Mouse (Mus musculus) kidney, embryonic 15.5 days (tissue): Measurements from ENCODE around the gene Sfxn5. TPM values are rescaled to one million over a fixed set of nuclear protein-coding genes. Genes with fewer than 3 reads are reported as not detected.

Source experiments
- ATAC-seq: fragments of 200-750 bp; cut with Nextera tagmentation; replicated peaks from 2 replicates; pipeline ENCODE4 v1.8.0; 2017; ENCODE audit warnings: moderate TSS enrichment; ENCODE audit not compliant: low FRiP score
- H3K27ac ChIP-seq: fragments of 300-500 bp; sonication (generic); 2 replicates; pipeline ENCODE4 v1.5.1; 2015; ENCODE audit warnings: mild to moderate bottlenecking, inconsistent platforms
- H3K27me3 ChIP-seq: fragments of 300-500 bp; sonication (generic); 2 replicates; pipeline ENCODE4 v1.6.1; 2015; ENCODE audit warnings: inconsistent platforms
- H3K36me3 ChIP-seq: fragments of 300-500 bp; sonication (generic); 2 replicates; pipeline ENCODE4 v1.6.1; 2015; ENCODE audit warnings: inconsistent platforms
- H3K4me1 ChIP-seq: fragments of 300-500 bp; sonication (generic); 2 replicates; pipeline ENCODE4 v1.6.1; 2015; ENCODE audit warnings: inconsistent platforms
- H3K4me2 ChIP-seq: fragments of 300-500 bp; sonication (generic); 2 replicates; pipeline ENCODE4 v1.6.1; 2015; ENCODE audit warnings: moderate library complexity, mild to moderate bottlenecking, inconsistent platforms
- H3K4me3 ChIP-seq: fragments of 300-500 bp; sonication (generic); replicated peaks from 2 replicates; pipeline ENCODE4 v1.5.1; 2015; ENCODE audit warnings: mild to moderate bottlenecking, inconsistent platforms
- H3K9ac ChIP-seq: fragments of 300-500 bp; sonication (generic); 2 replicates; pipeline ENCODE4 v1.6.1; 2015; ENCODE audit warnings: mild to moderate bottlenecking, inconsistent platforms
- H3K9me3 ChIP-seq: fragments of 300-500 bp; sonication (generic); replicated peaks from 2 replicates; pipeline ENCODE4 v1.6.1; 2016; ENCODE audit warnings: inconsistent platforms
- WGBS: fragments of 180-500 bp; shearing (Covaris S2); methylation state at CpG from one replicate; pipeline ENCODE4 v1.1.7; 2015; ENCODE audit warnings: mixed read lengths; 5-methylcytosine and 5-hydroxymethylcytosine counted together
- polyA plus RNA-seq: library from polyadenylated mRNA; unstranded; fragments of >200 nt; fragmentation: Nextera tagmentation; extraction: Ambion mirVana; gene quantifications from 2 replicates; pipeline ENCODE4 v1.2.1, GENCODE M21; 2015

Sfxn5 gene
- polyA plus RNA-seq, 1 experiment from 2014 or later = 12.9 TPM

- Histone ChIP-seq H3K9me3 (no peaks in the 10 kb centered on the region; the same call in 1 of the 2 replicates), H3K4me1 (peaks cover 17% of the 10 kb centered on the region), H3K9ac (no peak overlapping the region), H3K27ac (no peak overlapping the region), H3K36me3 (no peaks in the 10 kb centered on the region), H3K4me3 (no peak overlapping the region), H3K4me2 (no peak overlapping the region), H3K27me3 (no peaks in the 10 kb centered on the region)
- ATAC-seq = peak; percentile 46
- WGBS = 66% methylated on average over 7 of the region's 7 CpGs
Measured at GRCm38 (mm10) chr6:85295384-85296167, 37.6 kb downstream of the Sfxn5 start.

- Histone ChIP-seq H3K9ac (no peak overlapping the region), H3K9me3 (no peaks in the 10 kb centered on the region; the same call in 1 of the 2 replicates), H3K27ac (no peak overlapping the region), H3K4me2 (no peak overlapping the region), H3K4me3 (no peak overlapping the region), H3K36me3 (no peaks in the 10 kb centered on the region), H3K27me3 (no peaks in the 10 kb centered on the region), H3K4me1 (peaks cover 17% of the 10 kb centered on the region)
- ATAC-seq = no peak
- 63% methylated on average over 5 of the region's 5 CpGs for WGBS
Measured at GRCm38 (mm10) chr6:85294004-85294379, 39.2 kb downstream of the Sfxn5 start.

- H3K9me3 ChIP-seq = no peaks in the 10 kb centered on the region; the same call in 1 of the 2 replicates
- ATAC-seq = no peak
- 42% methylated on average over 10 of the region's 10 CpGs for WGBS
Measured at GRCm38 (mm10) chr6:85293255-85294003, 39.8 kb downstream of the Sfxn5 start.

GRCm38 (mm10) chr6:85290869-85291824 lies 42.1 kb downstream of the Sfxn5 start:
- no peak overlapping the region for H3K9ac ChIP-seq
- no peak overlapping the region for H3K4me2 ChIP-seq
- H3K9me3 ChIP-seq = no peaks in the 10 kb centered on the region; the same call in 1 of the 2 replicates
- H3K27me3 ChIP-seq = no peaks in the 10 kb centered on the region
- ATAC-seq = no peak
- no peak overlapping the region for H3K27ac ChIP-seq
- H3K36me3 ChIP-seq = no peaks in the 10 kb centered on the region
- peaks cover 17% of the 10 kb centered on the region for H3K4me1 ChIP-seq
- 89% methylated on average over 16 of the region's 16 CpGs for WGBS
- no peak overlapping the region for H3K4me3 ChIP-seq

More at GRCm38 (mm10) chr6:85293255-85294003, 39.8 kb downstream of the Sfxn5 start:
- H3K4me3 ChIP-seq = no peak overlapping the region
- no peak overlapping the region for H3K4me2 ChIP-seq
- no peak overlapping the region for H3K9ac ChIP-seq
- no peaks in the 10 kb centered on the region for H3K36me3 ChIP-seq
- H3K4me1 ChIP-seq = peaks cover 17% of the 10 kb centered on the region
- H3K27ac ChIP-seq = no peak overlapping the region
- no peaks in the 10 kb centered on the region for H3K27me3 ChIP-seq

GRCm38 (mm10) chr6:85288193-85288857 lies 44.9 kb downstream of the Sfxn5 start:
- no peaks in the 10 kb centered on the region for H3K27me3 ChIP-seq
- peaks cover under 1% of the 10 kb centered on the region; the same call in 1 of the 2 replicates for H3K4me1 ChIP-seq
- no peak overlapping the region for H3K4me3 ChIP-seq
- H3K27ac ChIP-seq = no peak overlapping the region
- no peak overlapping the region for H3K4me2 ChIP-seq
- no peak for ATAC-seq
- H3K9me3 ChIP-seq = no peaks in the 10 kb centered on the region; the same call in 1 of the 2 replicates
- no peak overlapping the region for H3K9ac ChIP-seq
- WGBS = 68% methylated on average over 4 of the region's 4 CpGs
- H3K36me3 ChIP-seq = no peaks in the 10 kb centered on the region

- Histone ChIP-seq H3K4me2 (no peak overlapping the region), H3K9me3 (no peaks in the 10 kb centered on the region; the same call in 1 of the 2 replicates), H3K36me3 (no peaks in the 10 kb centered on the region), H3K9ac (no peak overlapping the region), H3K4me3 (no peak overlapping the region), H3K27ac (no peak overlapping the region), H3K4me1 (no peaks in the 10 kb centered on the region), H3K27me3 (no peaks in the 10 kb centered on the region)
- no peak for ATAC-seq
- 84% methylated on average over 13 of the region's 13 CpGs for WGBS
Measured at GRCm38 (mm10) chr6:85286283-85287047, 46.8 kb downstream of the Sfxn5 start.

GRCm38 (mm10) chr6:85280871-85281270 lies 52.4 kb downstream of the Sfxn5 start:
- Histone ChIP-seq H3K9ac (no peak overlapping the region), H3K9me3 (no peaks in the 10 kb centered on the region), H3K27me3 (no peaks in the 10 kb centered on the region), H3K4me1 (peaks cover 3% of the 10 kb centered on the region; the same call in 1 of the 2 replicates), H3K36me3 (no peaks in the 10 kb centered on the region), H3K4me2 (no peak overlapping the region), H3K27ac (no peak overlapping the region), H3K4me3 (no peak overlapping the region)
- 83% methylated on average over 14 of the region's 14 CpGs for WGBS
- ATAC-seq = no peak

- Histone ChIP-seq H3K36me3 (no peaks in the 10 kb centered on the region), H3K4me3 (no peak overlapping the region), H3K9ac (no peak overlapping the region), H3K4me1 (peaks cover 6% of the 10 kb centered on the region; the same call in 1 of the 2 replicates), H3K27ac (peak overlapping the region; percentile 32; the same call in 1 of the 2 replicates), H3K4me2 (no peak overlapping the region), H3K9me3 (no peaks in the 10 kb centered on the region), H3K27me3 (no peaks in the 10 kb centered on the region)
- no peak for ATAC-seq
- WGBS = 62% methylated on average over 8 of the region's 8 CpGs
Measured at GRCm38 (mm10) chr6:85276571-85276970, 56.7 kb downstream of the Sfxn5 start.

- Histone ChIP-seq H3K27ac (0 out of 2 replicates have a peak overlapping the region, but pooled peaks have one; percentile 18), H3K36me3 (no peaks in the 10 kb centered on the region), H3K4me1 (peaks cover 12% of the 10 kb centered on the region), H3K9me3 (no peaks in the 10 kb centered on the region), H3K27me3 (no peaks in the 10 kb centered on the region), H3K4me3 (no peak overlapping the region), H3K4me2 (no peak overlapping the region), H3K9ac (no peak overlapping the region)
- no peak for ATAC-seq
- WGBS = 75% methylated on average over 9 of the region's 9 CpGs
Measured at GRCm38 (mm10) chr6:85272436-85272835, 60.8 kb downstream of the Sfxn5 start.

GRCm38 (mm10) chr6:85266060-85266459 lies 67.2 kb downstream of the Sfxn5 start:
- H3K36me3 ChIP-seq = no peaks in the 10 kb centered on the region
- no peak overlapping the region for H3K27ac ChIP-seq
- H3K4me3 ChIP-seq = no peak overlapping the region
- WGBS = 53% methylated on average over 6 of the region's 6 CpGs
- no peaks in the 10 kb centered on the region for H3K27me3 ChIP-seq
- H3K4me2 ChIP-seq = no peak overlapping the region
- H3K4me1 ChIP-seq = peaks cover 25% of the 10 kb centered on the region
- H3K9me3 ChIP-seq = no peaks in the 10 kb centered on the region
- H3K9ac ChIP-seq = no peak overlapping the region
- ATAC-seq = no peak
